Mouse (Mus musculus) left cerebral cortex, postnatal 4 days (tissue): Measurements from ENCODE around the gene Efcab12. TPM values are rescaled to one million over a fixed set of nuclear protein-coding genes. Genes with fewer than 3 reads are reported as not detected.

Experiments
- DNase-seq: peaks from one replicate; pipeline ENCODE4 v3.0.0-alpha.2; 2022
- intact Hi-C: fragments of 180-260 bp; cut with DNase I; formaldehyde crosslinking; loops from one replicate; pipeline ENCODE4 v1.15.1; 2025
- total RNA-seq, 2 experiments: library from RNA; stranded (reverse); gene quantifications; 2 replicates each; pipeline ENCODE4 v1.2.3; 2021

Gene Efcab12
- total RNA-seq, 2 experiments from 2014 or later, result 3.0 to 3.6 TPM

DNA sequence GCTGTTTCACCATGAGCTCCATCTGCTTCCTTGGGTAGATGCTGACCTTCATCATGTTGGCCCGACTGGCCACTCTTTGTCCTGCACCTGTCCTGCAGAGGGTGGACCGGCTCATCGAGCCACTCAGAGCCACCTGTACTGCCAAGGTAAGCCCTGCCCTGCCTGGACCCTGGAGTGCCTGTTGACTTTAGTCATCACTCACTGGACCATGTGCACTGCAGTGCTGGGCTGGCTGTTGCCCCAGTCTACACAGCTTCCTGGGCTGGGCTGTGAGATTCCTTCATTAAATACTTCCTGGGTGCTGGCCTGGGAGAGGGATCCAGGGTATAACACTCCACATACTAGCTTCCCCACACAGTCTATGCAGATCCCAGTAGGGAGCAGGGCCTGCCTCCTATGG is 36.4 kb downstream of the Efcab12 start:
- no peak for DNase-seq

DNA sequence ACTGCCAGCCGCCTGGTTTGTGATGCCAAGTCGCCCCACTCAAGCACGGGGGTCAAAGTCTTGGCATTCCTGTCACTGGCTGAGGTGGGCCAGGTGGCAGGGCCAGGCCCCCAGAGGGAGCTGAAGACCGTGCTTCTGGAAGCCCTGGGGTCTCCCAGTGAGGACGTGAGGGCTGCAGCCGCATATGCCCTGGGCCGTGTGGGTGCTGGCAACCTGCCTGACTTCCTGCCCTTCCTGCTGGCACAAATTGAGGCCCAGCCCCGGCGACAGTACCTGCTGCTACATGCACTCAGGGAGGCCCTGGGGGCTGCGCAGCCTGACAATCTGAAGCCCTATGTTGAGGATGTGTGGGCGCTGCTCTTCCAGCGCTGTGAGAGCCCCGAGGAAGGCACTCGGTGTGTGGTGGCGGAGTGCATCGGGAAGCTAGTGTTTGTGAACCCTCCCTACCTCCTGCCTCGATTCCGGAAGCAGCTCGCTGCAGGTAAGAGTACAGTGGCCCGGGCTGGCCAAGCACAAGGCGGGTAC is 45.5 kb downstream of the Efcab12 start:
- peak; percentile 61 for DNase-seq
- intact Hi-C loops, result loop anchor here (10.0 kb wide), 1 partner anchor 168 kb away; no protein-coding TSS in a partner anchor

More for the DNA sequence above, 36.4 kb downstream of the Efcab12 start:
- intact Hi-C loops, result no loop called here

DNA sequence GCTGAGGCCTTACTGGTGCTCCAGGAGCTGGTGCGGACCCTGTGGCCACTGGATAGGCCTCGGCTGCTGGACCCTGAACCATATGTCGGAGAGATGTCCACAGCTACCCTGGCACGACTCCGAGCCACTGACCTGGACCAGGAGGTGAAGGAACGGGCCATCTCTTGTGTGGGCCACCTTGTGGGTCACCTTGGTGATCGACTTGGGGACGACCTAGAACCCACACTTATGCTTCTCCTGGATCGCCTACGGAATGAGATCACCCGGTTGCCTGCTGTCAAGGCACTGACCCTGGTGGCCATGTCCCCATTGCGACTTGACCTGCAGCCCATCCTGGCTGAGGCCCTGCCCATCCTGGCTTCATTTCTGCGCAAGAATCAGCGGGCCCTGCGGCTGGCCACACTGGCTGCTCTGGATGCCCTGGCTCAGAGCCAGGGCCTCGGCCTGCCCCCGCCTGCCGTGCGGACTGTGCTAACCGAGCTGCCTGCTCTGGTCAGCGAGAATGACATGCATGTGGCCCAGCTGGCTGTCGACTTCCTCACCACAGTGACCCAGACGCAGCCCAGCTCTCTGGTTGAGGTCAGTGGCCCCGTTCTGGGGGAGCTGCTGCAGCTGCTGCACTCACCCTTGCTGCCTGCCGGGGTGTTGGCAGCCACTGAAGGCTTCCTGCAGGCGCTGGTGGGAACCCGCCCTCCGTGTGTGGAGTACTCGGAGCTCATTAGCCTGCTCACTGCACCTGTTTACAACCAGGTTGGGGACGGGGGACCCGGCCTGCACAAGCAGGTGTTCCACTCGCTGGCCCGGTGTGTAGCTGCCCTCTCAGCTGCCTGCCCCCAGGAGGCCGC is 46.1 kb downstream of the Efcab12 start:
- intact Hi-C loops, result loop anchor here (10.0 kb wide), 1 partner anchor 167 kb away; no protein-coding TSS in a partner anchor
- DNase-seq, result peak; percentile 61

DNA sequence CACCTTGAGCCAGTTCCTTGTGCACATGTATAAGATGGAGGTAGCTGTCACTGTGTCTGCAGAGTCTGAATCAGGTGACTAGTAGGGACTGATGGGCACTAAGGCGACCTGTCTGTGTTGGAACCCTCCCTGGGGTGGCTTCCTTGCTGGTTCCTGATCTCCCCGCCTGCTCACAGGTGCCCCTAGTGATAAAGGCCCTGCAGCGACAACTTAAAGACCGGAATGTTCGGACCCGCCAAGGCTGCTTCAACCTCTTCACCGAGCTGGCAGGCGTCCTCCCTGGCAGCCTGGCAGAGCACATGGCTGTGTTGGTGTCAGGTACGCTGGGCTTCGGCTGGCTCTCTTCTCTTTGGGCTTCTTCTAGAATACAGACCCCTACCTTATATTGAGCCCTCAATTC is 47.2 kb downstream of the Efcab12 start:
- no peak for DNase-seq
- intact Hi-C loops, result loop anchor here (10.0 kb wide), 1 partner anchor 166 kb away; no protein-coding TSS in a partner anchor

DNA sequence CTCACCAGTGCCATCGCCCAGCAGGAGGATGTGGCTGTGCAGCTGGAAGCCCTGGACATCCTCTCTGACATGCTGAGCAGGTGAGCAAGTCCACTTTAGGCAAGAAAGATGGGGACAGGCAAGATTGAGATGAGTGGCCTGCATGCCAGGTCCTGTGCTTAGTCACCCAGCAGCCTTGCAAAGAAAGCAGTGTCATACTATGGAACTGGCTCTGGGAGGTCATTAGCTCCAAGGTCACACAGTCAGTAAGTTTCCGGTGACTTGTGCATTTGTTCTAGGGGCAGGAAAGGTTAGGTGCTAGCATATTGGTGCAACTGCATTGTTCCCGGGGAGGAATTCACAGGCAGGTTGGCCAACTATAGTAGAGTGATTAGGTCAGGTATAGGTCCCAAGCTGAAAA is 55.4 kb downstream of the Efcab12 start:
- DNase-seq, result no peak
- intact Hi-C loops, result no loop called here

DNA sequence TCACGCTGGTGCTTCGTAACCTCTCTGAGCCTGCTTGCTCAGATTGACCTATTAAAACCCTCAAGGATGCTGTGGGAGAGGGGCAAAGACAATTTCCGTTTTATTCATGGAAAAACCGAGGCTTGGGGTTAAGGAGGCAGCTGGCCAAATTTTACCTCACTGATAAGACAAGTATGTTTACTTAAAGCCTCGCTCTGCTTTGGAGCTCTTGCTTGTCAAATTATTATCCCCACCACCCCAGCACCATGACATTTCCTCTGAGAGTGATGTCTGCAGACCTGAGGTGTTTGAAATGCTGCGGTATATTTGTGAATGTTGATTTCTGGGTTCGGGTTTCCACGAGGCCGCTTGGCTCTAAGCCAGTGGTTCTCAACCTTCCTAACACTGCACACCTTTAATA is 61.8 kb downstream of the Efcab12 start:
- intact Hi-C loops, result no loop called here
- no peak for DNase-seq

DNA sequence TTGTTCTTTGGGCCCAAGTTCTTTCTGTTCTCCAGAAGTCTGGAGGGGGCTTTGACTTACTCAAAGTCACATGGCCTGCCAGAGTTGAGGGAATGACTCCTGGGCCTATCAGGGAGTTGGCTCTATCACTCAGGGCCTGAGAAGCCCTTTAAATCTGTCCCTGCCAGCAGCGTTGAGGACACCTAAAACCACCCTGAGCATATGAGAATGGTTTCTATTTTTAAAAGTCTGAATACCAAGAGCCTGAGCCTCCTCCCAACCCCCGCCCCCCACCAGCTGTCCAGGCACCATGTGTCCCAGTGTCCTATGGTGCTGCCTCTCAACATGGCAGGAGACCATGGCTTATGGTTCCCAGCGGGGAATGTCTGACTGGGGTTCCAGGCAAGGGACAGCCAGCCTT is 62.4 kb downstream of the Efcab12 start:
- DNase-seq, result peak; percentile 35
- intact Hi-C loops, result no loop called here

DNA sequence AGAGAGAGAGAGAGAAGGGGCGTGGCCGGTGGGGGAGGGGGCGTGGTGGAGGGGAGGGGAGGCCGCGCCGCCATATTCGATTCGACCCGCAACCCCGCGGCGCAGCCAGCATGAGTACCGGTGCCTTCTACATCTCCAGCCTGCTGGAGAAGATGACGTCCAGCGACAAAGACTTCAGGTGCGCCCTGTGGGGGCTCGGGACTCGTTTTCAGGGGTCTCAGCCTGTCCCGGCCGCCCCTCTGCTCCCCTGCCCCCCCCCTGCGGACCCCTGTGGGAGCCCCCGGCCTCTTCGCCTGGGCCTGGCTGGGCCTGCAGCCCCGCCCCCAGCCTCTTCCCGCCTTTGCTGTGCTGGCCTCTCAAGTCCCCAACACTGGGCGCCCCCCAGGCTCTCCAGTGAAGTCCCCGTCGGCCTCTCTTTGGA is 63.7 kb downstream of the Efcab12 start, which contains the start of gene Cand2:
Gene Cand2 (plus strand): TSS at position 38 of the 421 bp plus-strand sequence.
- intact Hi-C loops, result no loop called here
- DNase-seq, result peak; percentile 84

DNA sequence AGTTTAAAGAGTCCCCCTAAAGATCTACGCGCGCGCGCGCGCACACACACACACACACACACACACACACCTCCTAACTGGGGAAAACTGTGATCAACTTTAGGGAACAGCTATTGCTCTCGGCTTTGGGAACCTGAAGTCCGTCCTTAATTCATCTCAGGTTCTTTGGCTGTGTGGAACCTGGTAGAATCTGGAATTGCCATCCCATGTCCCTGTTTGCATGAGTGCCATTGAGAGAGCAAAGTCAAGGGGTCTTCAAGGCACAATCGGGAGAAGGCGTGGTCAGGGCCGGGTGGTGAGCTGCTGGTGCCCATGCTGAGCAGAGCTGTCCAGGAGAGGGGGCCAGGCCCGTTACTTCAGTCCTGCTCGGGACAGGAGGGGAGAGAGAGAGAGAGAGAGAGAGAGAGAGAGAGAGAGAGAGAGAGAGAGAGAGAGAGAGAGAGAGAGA is 64.2 kb downstream of the Efcab12 start:
- DNase-seq, result peak; percentile 44
- intact Hi-C loops, result no loop called here

DNA sequence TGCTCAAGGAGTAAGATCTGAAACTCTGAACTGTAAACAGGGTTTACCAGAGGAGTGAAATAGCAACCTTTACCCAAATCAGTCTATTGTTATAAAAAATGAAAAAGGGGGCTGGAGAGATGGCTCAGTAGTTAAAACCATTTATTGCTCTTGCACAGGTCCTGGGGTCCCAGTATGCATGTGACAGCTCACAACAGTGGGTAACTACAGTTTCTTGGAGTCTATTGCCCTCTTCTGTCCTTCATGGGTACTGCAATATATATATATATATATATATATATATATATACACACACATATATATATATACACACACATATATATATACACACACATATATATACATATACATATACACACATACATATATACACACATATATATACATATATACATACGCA is 65.6 kb downstream of the Efcab12 start:
- no peak for DNase-seq
- intact Hi-C loops, result no loop called here

DNA sequence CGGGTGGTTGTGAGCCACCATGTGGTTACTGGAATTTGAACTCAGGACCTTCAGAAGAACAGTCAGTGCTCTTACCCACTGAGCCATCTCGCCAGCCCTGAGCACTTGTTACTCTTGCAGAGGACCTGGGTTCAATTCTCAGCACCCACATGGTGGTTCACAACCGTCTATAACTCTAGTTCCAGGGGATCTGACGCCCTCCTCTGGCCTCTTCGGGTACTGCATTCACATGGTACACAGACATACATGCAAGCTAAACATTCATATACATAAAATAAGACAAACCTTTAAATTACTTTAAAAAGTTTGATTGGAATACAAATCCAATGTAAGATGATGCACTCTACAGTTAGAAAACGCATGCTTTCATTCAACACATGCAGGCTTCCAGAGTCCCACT is 66.0 kb downstream of the Efcab12 start:
- intact Hi-C loops, result no loop called here
- no peak for DNase-seq

DNA sequence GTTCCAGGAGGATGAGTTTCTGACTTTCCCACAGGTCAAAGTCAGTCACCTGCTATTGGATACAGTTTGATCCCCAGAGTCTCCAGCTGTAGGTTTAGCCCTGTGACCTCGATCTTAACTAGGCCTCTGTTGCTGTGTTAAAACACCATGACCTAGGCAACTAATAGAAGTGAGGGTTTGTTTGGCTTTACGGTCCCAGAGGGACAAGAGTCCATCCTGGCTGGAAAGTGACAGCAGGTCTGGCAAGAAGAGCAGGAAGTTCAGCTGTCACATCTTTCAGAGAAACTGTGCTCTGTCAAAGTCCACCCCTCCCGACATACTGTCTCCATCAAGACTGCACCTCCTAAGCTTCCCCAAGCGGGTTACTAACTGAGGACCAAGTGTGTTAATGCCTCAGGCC is 67.4 kb downstream of the Efcab12 start:
- no peak for DNase-seq
- intact Hi-C loops, result no loop called here

DNA sequence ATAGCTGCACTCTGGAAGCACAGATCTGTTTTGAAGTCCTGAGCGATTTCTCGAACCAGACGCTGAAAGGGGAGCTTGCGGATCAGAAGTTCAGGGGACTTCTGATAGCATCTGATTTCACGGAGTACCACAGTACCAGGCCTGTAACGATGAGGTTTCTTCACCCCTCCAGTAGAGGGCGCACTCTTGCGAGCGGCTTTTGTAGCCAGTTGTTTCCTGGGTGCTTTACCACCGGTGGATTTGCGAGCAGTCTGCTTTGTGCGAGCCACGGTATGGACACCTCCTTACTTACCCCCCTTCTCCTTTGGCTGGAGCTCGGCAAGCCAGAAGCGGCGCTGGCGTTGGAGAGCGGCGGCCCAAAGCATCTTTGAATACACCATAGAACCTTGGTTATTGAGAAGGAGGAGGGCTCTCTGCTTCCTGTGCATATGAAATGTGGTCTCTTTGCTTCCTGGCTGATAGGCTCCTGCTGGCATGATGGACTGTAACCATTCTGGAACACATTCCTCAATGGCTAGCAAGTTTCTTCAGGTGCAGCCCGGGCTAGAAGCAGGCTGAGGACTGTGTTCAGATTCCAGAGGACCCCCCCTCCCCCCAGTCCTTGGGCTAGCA is 68.0 kb downstream of the Efcab12 start:
- DNase-seq, result no peak
- intact Hi-C loops, result no loop called here

DNA sequence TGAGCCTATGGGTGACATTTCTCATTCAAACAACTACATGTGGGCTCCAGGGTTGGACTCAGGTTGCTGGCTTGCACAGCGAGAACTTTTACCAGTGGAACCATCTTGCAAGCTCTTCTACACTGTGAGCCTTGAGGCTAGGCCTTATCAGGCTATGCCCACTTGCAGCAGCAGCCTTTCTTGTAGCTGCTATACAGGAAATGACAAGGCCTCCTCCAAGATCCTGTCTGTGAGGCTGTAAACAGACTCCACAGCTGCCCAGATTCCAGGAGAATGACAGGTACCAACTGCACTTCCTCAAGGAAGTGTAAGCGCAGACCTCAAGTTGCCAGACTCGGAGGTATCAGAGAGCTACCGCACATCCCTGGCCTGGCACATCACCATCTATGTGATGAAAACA is 70.0 kb downstream of the Efcab12 start:
- no peak for DNase-seq
- intact Hi-C loops, result no loop called here

DNA sequence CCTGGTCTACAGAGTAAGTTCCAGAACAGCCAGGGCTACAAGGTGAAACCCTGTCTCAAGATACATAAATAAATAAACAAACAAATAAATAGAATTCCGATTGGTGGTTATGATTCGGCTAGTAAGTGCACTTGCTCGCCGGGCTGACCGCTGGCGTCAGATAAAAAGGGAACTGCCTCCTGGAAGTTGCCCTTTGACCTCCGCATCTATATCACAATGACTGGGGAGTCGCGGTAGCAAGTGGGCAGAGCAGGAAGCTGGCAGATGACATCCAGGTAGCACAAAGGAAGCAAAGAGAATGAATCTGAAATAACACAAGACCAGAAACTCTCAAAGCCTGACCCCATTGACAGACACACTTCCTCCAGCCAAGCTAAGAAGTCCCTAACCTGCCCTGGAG is 70.9 kb downstream of the Efcab12 start:
- intact Hi-C loops, result no loop called here
- no peak for DNase-seq

DNA sequence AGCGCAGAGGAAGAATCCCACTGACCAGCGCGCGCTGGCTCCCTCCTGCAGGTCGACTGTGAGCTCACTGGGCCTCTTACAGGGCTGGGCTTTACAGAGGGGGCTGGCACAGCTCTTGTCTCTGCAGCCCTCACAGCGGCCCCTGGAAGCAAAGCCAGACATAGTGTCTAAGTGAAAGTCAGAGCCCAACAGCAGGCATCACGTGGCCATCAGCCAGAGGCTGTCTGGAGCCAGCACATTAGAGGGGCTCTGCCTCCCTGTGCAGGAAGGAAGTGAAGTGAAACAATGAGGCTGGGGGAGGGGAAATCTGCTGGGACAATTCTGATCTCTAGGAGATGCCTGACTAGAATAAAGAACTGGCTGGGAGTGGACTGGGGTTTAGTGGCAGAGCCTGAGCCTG is 74.0 kb downstream of the Efcab12 start:
- intact Hi-C loops, result no loop called here
- peak; percentile 93 for DNase-seq

DNA sequence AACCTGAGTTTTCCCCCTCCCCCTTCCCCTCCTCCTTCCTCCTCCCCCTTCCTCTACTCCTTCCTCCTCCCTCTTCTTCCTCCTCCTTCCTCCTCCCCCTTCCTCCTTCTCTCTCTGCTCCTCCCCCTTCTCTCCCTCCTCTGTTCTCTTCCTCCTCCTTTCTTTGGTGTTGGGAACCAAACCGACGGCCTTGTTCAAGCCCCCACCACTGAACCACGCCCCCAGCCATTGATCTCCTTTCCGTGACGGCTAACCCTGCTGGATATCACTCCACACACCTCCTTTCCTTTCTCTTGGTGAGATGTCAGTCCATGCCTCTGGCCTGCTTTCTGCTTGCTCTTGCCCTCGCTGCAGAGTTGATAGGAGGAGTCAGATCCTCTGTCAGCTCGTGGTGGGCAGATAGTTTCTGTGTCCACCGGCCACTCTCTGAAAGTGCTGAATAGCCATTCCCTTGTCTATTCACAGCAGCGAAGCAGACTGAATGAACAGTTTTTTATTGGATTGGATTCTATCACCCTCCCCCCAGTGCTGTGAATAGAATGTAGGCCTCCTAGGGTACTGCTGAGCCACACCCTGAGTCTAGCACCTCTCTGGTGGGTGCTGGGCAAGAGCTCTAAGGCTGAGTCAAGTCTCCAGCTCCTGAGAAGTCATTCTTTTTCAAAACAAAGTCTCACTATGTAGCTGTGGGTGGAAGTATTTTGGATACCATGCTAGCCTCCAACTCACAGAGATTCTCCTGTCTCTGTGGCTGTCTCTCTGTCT is 76.0 kb downstream of the Efcab12 start, which contains the start of gene Tmem40:
Gene Tmem40 (minus strand): TSS at position 416 of the 762 bp plus-strand sequence.
- intact Hi-C loops, result no loop called here
- DNase-seq, result no peak

DNA sequence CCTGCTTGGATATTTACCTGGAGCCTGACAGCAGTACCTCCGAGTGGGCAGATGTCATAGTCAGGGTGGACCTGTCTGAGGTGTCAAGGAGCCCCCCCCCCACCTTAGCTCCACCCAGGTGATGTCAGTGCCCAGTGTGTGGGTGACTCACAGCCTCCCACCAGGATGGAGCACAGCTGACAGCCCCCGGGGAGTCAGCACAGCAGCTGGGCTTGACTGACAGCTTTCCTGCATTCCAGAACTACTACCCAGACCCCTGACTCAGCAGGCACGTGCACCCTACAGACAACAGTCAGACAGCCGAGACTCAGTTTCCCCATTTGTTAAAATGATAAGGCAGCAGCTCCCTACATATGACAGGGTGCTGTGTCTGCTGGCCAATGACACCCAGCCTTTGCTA is 77.2 kb downstream of the Efcab12 start:
- intact Hi-C loops, result no loop called here
- DNase-seq, result no peak
